Mouse (Mus musculus) heart, embryonic 15.5 days (tissue): Measurements from ENCODE around the gene Ms4a4b. TPM values are rescaled to one million over a fixed set of nuclear protein-coding genes. Genes with fewer than 3 reads are reported as not detected.

Experiments
- polyA plus RNA-seq: library from polyadenylated mRNA; unstranded; fragments of >200 nt; fragmentation: Nextera tagmentation; extraction: Ambion mirVana; gene quantifications from 2 replicates; pipeline ENCODE4 v1.2.1, GENCODE M21; 2015

Ms4a4b gene
- polyA plus RNA-seq, 1 experiment from 2014 or later, result 0.16 TPM

Other genes with a start within 250 kb of the Ms4a4b start
- gene Ms4a13, start 246.8 kb upstream of the Ms4a4b start, polyA plus RNA-seq, result not detected in 2 replicates
- not detected in 2 replicates for gene Ms4a12, start 211.1 kb upstream of the Ms4a4b start, polyA plus RNA-seq
- not detected in 2 replicates for gene Ms4a1, start 177.3 kb upstream of the Ms4a4b start, polyA plus RNA-seq
- gene Ms4a5, start 159.7 kb upstream of the Ms4a4b start, polyA plus RNA-seq, result not detected in 2 replicates
- 0.05 TPM in 2 replicates for gene Ms4a14, start 129.1 kb upstream of the Ms4a4b start, polyA plus RNA-seq
- gene Ms4a7, start 107.4 kb upstream of the Ms4a4b start, polyA plus RNA-seq, result 4.6 and 7.0 TPM in 2 replicates
- gene Ms4a4a, start 68.0 kb upstream of the Ms4a4b start, polyA plus RNA-seq, result 4.0 and 8.1 TPM in 2 replicates
- 1.1 and 1.4 TPM in 2 replicates for gene Ms4a4c, start 38.8 kb upstream of the Ms4a4b start, polyA plus RNA-seq
- gene Ms4a6c, start 25.8 kb downstream of the Ms4a4b start, polyA plus RNA-seq, result 4.5 and 5.8 TPM in 2 replicates
- not detected in 2 replicates for gene Gm8369, start 42.4 kb downstream of the Ms4a4b start, polyA plus RNA-seq
- gene Ms4a6b, start 73.0 kb downstream of the Ms4a4b start, polyA plus RNA-seq, result 3.6 and 7.2 TPM in 2 replicates
- 0.56 and 0.63 TPM in 2 replicates for gene Ms4a4d, start 93.2 kb downstream of the Ms4a4b start, polyA plus RNA-seq
- 3.7 and 5.3 TPM in 2 replicates for gene Ms4a6d, start 161.3 kb downstream of the Ms4a4b start, polyA plus RNA-seq
- gene Ms4a2, start 180.2 kb downstream of the Ms4a4b start, polyA plus RNA-seq, result 0.05 TPM in 1 of 2 replicates, not detected in the other
- 0.14 TPM in 1 of 2 replicates, not detected in the other for gene Ms4a3, start 197.3 kb downstream of the Ms4a4b start, polyA plus RNA-seq
- not detected in 2 replicates for gene Oosp2, start 217.0 kb downstream of the Ms4a4b start, polyA plus RNA-seq
- not detected in 2 replicates for gene Oosp1, start 247.6 kb downstream of the Ms4a4b start, polyA plus RNA-seq